Mouse (Mus musculus): ENCODE data around the gene Ap2b1.

Gene Ap2b1

DNA sequence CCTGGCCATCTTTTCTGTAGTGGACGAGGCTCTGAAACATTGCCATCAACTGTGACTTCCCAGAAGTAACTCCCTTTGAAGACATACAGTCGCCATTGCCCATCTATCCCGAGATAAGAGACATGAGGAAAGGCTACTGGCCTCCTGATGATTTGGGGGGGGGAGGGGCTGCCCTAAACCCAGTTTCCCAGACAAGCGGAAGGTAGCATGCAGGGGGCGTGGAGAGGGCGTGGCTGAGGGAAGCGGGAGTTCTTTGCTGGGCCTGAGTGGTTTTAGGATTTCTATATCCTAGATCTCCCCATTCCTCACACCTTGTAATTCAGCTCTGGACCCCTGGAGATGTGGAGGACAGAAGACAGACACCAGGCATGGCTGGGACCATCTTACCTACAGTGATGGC, 145.0 kb downstream of the Ap2b1 start:
- DNase-seq (ENCODE audit: low read depth), result no peak

DNA sequence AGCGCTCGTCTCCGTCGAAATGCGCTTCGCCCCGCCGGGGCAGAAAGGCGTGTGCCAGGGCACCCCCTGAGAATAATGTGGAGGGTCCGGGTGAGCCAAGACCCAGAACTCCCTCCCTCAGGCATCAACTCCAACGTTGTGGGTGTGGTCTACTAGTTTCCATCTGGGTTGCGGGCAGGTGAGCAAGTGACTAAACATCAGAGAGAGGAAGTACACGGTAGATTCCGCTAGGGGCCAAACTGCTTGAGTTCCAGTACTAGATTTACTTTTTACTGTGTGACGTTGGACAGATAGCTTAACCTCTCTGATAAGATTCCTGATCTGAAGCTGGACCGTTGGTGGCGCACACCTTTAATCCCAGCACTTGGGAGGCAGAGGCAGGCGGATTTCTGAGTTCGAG, 146.2 kb downstream of the Ap2b1 start:
- DNase-seq (ENCODE audit: low read depth), result no peak

DNA sequence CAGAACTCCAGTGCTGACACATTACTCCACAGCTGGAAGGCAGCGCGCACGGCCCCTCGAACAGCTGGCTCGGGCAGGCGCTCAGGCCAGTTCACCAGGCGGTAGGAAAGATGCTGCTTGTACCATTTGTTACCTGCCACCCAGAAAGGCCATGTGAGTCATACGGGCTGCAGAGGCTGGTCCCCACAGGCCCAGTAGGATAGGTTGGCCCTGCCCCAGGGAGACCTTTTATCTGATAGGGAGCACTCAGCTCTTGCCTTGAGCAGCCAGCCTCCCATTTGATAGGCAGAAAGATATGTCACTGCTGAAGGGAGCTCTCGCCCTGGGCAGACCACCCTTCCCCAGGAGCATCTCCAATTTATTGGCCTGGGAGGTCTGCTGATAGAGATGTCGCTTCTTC, 148.8 kb downstream of the Ap2b1 start:
- no peak for DNase-seq (ENCODE audit: low read depth)

DNA sequence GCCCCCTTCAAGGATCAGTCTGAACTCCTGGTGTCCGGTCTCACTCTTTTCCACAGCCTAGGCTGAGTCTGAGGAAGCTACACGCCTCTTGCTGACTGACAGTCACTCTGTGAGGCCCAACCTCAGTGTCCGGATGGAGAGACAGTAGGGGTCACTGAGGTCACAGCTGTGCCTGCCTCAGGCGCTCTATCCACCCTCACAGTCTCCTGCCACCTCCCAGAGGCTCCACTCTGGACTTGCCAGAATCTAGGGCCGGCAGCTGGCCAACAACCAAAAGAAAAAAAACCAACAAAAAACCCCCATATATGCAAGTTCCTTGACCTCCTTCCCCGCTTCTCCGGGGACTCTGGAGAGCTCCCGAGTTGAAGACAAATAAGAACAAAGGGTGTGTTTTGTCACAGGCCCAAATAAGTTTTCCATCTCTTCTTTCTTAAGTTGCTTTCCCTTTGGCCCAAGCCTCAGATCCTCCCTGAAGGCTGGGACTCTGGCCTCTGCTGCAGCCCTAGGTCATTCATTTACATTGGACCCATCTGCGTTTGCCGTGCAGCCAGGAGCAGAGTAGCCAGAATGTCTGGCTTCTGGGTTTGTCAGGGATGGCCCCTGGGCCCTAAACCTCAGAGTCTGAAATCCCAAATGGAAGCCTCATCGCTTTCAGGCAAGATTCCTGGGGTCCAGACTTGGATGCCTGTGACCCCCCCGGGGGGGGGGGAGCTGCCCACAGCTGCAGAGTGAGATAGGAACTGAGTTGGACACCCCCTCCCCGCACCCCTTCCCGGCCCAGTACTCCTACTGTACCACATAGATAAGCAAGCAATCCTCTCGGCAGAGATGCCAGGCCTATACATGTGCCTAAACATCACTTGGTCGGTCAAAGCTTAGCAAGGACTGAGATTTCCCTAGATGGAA, 149.4 kb downstream of the Ap2b1 start:
- DNase-seq (ENCODE audit: low read depth), result no peak

DNA sequence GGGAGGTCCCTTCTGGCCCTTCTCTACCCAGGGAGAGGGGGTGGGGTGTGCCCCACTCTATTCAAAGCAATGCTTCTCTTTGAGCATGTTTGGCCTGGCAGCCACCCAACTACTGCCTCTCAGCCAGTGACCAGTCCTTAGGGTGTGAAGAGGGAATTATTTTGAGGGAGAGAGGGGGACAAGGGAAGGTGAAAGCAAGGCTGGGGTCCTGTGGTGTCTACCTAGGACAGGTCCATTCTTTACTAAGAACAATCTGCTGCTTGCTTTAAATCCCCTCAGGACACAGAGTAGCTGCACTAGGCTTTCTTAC, 150.1 kb downstream of the Ap2b1 start:
- DNase-seq (ENCODE audit: low read depth), result peak; percentile 58

DNA sequence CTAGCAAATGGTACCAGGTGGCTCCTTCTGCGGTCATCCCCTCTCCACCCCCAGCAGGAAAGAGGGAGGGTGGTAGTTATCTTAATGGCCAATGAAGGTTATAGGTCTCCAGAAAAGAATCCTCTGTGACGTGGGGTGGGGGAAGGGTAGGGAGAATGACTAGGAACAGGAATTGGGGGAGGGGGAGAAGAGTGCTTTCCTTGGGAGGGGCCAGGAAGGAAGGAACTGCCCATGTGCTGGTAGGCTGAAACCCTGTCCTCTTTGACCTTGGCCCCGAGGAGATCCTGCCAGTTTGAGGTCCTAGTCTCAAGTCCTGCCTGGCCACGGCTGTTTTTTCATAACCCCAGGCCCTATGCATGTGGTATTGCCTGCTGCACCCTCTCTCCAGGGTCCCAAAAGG, 150.5 kb downstream of the Ap2b1 start:
- no peak for DNase-seq (ENCODE audit: low read depth)

DNA sequence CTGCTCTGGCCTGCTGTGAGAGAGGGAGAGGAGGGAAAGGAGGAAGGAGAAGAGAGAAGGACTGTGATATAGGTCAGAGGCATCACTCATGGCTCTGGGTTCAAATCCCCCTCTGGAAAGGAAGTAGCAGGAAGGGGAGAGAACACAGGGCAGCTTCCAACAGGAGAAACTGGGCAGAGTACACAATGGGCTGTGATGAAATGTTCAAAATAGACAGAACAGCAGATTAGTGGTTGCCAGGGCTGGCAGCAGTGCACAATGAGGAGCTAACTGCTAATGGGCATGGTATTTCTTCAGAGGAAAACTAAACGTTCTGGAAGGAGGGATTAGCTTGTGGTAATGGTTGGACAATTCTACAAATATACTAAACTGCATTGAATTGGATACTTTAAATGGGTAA, 151.7 kb downstream of the Ap2b1 start:
- no peak for DNase-seq (ENCODE audit: low read depth)

DNA sequence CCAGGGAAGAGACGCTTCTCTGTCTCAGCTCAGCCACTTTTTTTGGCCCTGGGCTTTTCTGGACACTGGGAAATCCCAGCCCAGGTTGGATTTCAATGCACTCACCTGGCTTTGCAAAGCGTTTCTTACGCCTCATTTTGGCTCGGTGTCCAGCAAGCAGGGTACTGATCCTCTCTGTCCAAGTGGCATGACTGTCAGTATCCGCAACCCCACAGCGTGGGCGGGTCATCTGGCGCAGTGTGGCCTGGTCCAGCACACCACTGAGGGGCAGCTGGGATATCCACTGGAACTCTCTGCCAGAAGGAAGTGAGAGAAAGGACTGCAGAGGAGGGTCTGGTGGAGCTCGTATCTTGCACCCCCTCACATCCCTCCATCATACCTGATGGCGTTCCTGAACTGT, 152.5 kb downstream of the Ap2b1 start:
- DNase-seq (ENCODE audit: low read depth), result no peak

DNA sequence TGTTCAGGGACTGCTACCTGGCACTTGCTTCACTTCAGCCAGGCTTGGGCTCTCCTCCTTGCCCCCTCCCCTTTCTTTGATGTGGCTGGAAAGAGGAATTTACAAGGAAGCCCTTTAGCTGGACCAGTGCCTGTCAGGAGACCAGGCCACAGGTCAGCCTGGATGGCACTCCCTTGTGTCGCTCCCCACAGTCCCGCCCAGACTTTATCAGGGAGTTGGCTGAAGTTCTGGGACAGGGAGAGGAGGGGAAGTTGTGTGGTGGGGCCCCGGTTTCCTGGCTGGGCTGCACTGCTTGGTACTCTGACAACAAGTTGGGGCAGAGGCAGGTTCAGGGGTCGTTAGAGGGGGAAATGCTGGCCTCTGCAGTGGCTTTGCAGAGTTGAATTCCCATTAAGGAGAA, 155.7 kb downstream of the Ap2b1 start:
- DNase-seq (ENCODE audit: low read depth), result peak; percentile 25

All from NIH3T3 (cell line).